Mouse (Mus musculus): Measurements from ENCODE around the gene Foxk1. TPM values are rescaled to one million over a fixed set of nuclear protein-coding genes. Genes with fewer than 3 reads are reported as not detected.

The Foxk1 gene
- polyA plus RNA-seq, 1 experiment from 2014 or later = 8.6 TPM

DNA sequence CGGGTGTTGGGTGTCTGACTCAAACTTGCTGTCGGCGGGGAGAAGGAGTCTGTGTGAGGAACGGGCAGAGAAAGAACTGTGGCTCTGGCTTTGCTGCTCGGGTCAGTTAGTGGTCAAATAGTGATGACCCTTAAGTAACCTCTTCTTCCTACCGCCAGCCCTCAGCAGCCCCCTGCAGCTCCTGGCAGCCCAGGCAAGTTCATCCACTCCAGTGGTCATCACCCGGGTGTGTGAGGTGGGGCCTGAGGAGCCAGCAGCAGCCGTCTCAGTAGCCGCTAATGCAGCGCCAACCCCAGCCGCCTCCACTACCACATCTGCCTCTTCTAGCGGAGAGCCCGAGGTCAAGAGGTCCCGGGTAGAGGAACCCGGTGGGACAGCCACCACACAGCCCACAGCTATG lies 55.0 kb downstream of the Foxk1 start:
- 89% methylated on average over 15 of the region's 15 CpGs for WGBS (ENCODE audit: missing documents)
- Histone ChIP-seq H3K79me2 (ENCODE audit: inconsistent target) (no peaks in the 10 kb centered on the region; the same call in 1 of the 2 replicates), H3K36me3 (ENCODE audit: inconsistent target) (peaks cover 33% of the 10 kb centered on the region; the same call in 1 of the 2 replicates), H3K4me3 (ENCODE audit: inconsistent target) (no peak overlapping the region), H3K27ac (no peak overlapping the region)

DNA sequence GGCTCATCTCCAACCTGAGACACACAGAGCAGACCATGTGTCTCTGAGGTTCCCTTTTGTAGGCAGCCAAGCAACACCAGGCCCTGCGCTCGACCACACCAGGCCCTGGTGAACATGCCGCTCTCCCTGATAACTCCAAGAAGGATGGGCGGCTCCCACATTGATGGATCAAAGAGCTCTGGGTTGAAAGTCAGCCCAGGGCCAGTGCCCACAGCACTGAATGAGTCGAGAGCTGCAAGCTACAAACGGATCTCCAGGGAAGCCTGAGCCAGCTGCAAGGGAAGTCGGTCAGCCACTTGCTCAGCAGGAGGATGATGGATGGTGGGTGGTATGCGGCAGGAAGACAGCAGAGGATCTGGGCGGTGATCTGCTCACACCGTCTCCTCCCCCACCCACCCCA lies 56.0 kb downstream of the Foxk1 start:
- 78% methylated on average over 10 of the region's 10 CpGs for WGBS (ENCODE audit: missing documents)
- Histone ChIP-seq H3K27ac (no peak overlapping the region), H3K4me3 (ENCODE audit: inconsistent target) (no peak overlapping the region), H3K79me2 (ENCODE audit: inconsistent target) (no peaks in the 10 kb centered on the region; the same call in 1 of the 2 replicates), H3K36me3 (ENCODE audit: inconsistent target) (peaks cover 31% of the 10 kb centered on the region; the same call in 1 of the 2 replicates)

GRCm38 (mm10) chr5:142458791-142459557 lies 57.7 kb downstream of the Foxk1 start:
- peak overlapping the region; percentile 81 for H3K27ac ChIP-seq
- 54% methylated on average over 17 of the region's 17 CpGs for WGBS (ENCODE audit: missing documents)

DNA sequence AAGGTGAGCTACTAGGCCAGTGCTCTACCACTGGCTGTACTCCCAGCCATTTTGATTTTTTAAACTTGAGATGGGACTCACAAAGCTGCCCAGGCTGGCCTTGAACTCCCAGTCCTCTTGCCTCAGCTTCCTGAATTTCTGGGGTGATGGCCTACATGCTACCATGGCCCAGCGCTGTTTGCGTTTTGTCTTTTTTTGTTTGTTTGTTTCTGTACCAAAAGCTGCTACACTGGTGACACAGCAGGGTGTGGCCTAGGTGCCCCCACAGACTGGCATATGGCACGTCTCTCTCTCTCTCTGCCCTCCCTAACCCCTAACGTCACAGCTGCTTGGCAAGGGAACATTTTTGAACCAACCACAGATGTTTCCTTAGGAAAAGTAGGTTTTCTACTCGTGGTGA lies 58.5 kb downstream of the Foxk1 start:
- 65% methylated on average over 5 of the region's 5 CpGs for WGBS (ENCODE audit: missing documents)
- peak overlapping the region; percentile 81 for H3K27ac ChIP-seq
- peaks cover 8% of the 10 kb centered on the region for H3K79me2 ChIP-seq (ENCODE audit: inconsistent target)
- peaks cover 7% of the 10 kb centered on the region; the same call in 1 of the 2 replicates for H3K36me3 ChIP-seq (ENCODE audit: inconsistent target)
- H3K4me3 ChIP-seq (ENCODE audit: inconsistent target) = no peak overlapping the region

More at GRCm38 (mm10) chr5:142458791-142459557, 57.7 kb downstream of the Foxk1 start:
- H3K79me2 ChIP-seq (ENCODE audit: inconsistent target) = no peaks in the 10 kb centered on the region; the same call in 1 of the 2 replicates
- H3K4me3 ChIP-seq (ENCODE audit: inconsistent target) = no peak overlapping the region
- peaks cover 16% of the 10 kb centered on the region; the same call in 1 of the 2 replicates for H3K36me3 ChIP-seq (ENCODE audit: inconsistent target)

GRCm38 (mm10) chr5:142461942-142462640 lies 60.8 kb downstream of the Foxk1 start:
- H3K79me2 ChIP-seq (ENCODE audit: inconsistent target) = peaks cover 27% of the 10 kb centered on the region
- WGBS (ENCODE audit: missing documents) = 94% methylated on average over 7 of the region's 7 CpGs
- no peak overlapping the region for H3K4me3 ChIP-seq (ENCODE audit: inconsistent target)
- peaks cover 9% of the 10 kb centered on the region; the same call in 1 of the 2 replicates for H3K36me3 ChIP-seq (ENCODE audit: inconsistent target)
- no peak overlapping the region for H3K27ac ChIP-seq

GRCm38 (mm10) chr5:142462641-142462948 lies 61.3 kb downstream of the Foxk1 start:
- peaks cover 14% of the 10 kb centered on the region for H3K36me3 ChIP-seq (ENCODE audit: inconsistent target)
- no peak overlapping the region for H3K4me3 ChIP-seq (ENCODE audit: inconsistent target)
- H3K79me2 ChIP-seq (ENCODE audit: inconsistent target) = peaks cover 27% of the 10 kb centered on the region
- WGBS (ENCODE audit: missing documents) = 94% methylated on average over 2 of the region's 2 CpGs
- peak overlapping the region; percentile 78; the same call in 1 of the 2 replicates for H3K27ac ChIP-seq

GRCm38 (mm10) chr5:142463011-142463410 lies 61.7 kb downstream of the Foxk1 start:
- WGBS (ENCODE audit: missing documents) = 85% methylated on average over 6 of the region's 6 CpGs
- H3K4me3 ChIP-seq (ENCODE audit: inconsistent target) = peak overlapping the region; percentile 22
- H3K36me3 ChIP-seq (ENCODE audit: inconsistent target) = peaks cover 19% of the 10 kb centered on the region
- peaks cover 27% of the 10 kb centered on the region for H3K79me2 ChIP-seq (ENCODE audit: inconsistent target)
- H3K27ac ChIP-seq = peak overlapping the region; percentile 78

- 3% methylated on average over 57 of the region's 60 CpGs for WGBS (ENCODE audit: missing documents)
- H3K79me2 ChIP-seq (ENCODE audit: inconsistent target) = peaks cover 27% of the 10 kb centered on the region
- peak within 1 kb of the TSS; percentile 87 for H3K4me3 ChIP-seq (ENCODE audit: inconsistent target)
- peaks cover 26% of the 10 kb centered on the region for H3K36me3 ChIP-seq (ENCODE audit: inconsistent target)
- H3K27ac ChIP-seq = peak within 1 kb of the TSS; percentile 82
Measured at GRCm38 (mm10) chr5:142463461-142464454, 62.5 kb downstream of the Foxk1 start, which contains the start of gene Ap5z1. Ap5z1 (plus strand) TSS chr5:142463944.

DNA sequence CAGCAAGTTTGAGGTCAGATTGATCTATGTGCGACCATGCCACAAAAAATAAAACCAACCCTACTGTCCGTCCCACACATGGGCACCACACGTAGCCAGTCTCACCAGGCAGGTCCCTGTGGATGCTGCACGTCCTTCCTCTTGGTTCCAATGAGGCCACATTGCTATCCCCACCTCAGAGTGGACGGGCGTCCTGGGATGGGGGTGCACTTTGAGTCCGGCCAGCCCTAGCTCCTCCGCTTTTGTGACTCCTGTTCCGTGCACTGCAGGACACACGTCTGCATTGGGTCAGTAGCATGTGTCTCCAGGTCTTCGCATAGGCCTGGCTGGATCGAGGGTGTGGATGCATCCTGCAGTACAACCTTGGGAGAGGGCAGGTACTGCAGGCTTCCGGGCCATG lies 67.1 kb downstream of the Foxk1 start:
- peaks cover 27% of the 10 kb centered on the region for H3K79me2 ChIP-seq (ENCODE audit: inconsistent target)

GRCm38 (mm10) chr5:142469796-142470195 lies 68.5 kb downstream of the Foxk1 start:
- Histone ChIP-seq H3K36me3 (ENCODE audit: inconsistent target) (peaks cover 71% of the 10 kb centered on the region), H3K4me3 (ENCODE audit: inconsistent target) (no peak overlapping the region), H3K79me2 (ENCODE audit: inconsistent target) (peaks cover 19% of the 10 kb centered on the region), H3K27ac (no peak overlapping the region)
- WGBS (ENCODE audit: missing documents) = 99% methylated on average over 11 of the region's 11 CpGs

More for the DNA sequence above, 67.1 kb downstream of the Foxk1 start:
- H3K27ac ChIP-seq = no peak overlapping the region
- H3K4me3 ChIP-seq (ENCODE audit: inconsistent target) = no peak overlapping the region
- WGBS (ENCODE audit: missing documents) = 96% methylated on average over 12 of the region's 13 CpGs
- H3K36me3 ChIP-seq (ENCODE audit: inconsistent target) = peaks cover 56% of the 10 kb centered on the region

DNA sequence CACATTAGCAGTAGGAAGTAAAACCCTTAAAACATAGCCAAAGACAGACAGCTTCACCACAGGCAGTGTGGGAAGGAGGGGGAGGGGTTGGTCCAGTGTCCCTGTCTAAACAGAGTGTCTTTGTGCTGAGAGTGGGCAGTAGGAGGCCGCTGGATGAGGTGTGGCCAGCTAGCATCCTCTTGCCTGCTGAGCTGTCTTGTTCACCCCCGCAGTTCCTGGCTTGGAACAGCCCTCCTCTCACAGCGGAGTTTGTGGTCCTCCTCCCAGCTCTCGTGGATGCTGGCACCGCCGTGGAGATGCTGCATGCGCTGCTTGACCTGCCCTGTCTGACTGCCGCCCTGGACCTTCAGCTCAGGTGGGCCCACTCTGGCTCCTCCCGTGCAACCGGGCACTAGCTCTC lies 72.4 kb downstream of the Foxk1 start:
- peaks cover 77% of the 10 kb centered on the region for H3K36me3 ChIP-seq (ENCODE audit: inconsistent target)
- H3K79me2 ChIP-seq (ENCODE audit: inconsistent target) = no peaks in the 10 kb centered on the region
- 94% methylated on average over 10 of the region's 10 CpGs for WGBS (ENCODE audit: missing documents)
- no peak overlapping the region for H3K27ac ChIP-seq
- H3K4me3 ChIP-seq (ENCODE audit: inconsistent target) = no peak overlapping the region

GRCm38 (mm10) chr5:142475669-142476068 lies 74.4 kb downstream of the Foxk1 start:
- Histone ChIP-seq H3K36me3 (ENCODE audit: inconsistent target) (peaks cover 61% of the 10 kb centered on the region), H3K79me2 (ENCODE audit: inconsistent target) (no peaks in the 10 kb centered on the region), H3K4me3 (ENCODE audit: inconsistent target) (no peak overlapping the region), H3K27ac (no peak overlapping the region)
- WGBS (ENCODE audit: missing documents) = 21% methylated on average over 7 of the region's 7 CpGs

GRCm38 (mm10) chr5:142477346-142477745 lies 76.0 kb downstream of the Foxk1 start:
- Histone ChIP-seq H3K79me2 (ENCODE audit: inconsistent target) (no peaks in the 10 kb centered on the region), H3K27ac (no peak overlapping the region), H3K4me3 (ENCODE audit: inconsistent target) (no peak overlapping the region), H3K36me3 (ENCODE audit: inconsistent target) (peaks cover 50% of the 10 kb centered on the region)
- 85% methylated on average over 10 of the region's 12 CpGs for WGBS (ENCODE audit: missing documents)
